Mouse (Mus musculus): ENCODE data around the gene Fam3b.

GRCm38 (mm10) chr16:97534876-97535461, 20.4 kb upstream of the Fam3b start:
- TF ChIP-seq POLR2A (IDR thresholded peaks at IDR 0.05; ENCODE audit: borderline replicate concordance, control insufficient read depth, low read depth, low read length) (no peak), CTCF (IDR thresholded peaks at IDR 0.05; ENCODE audit: control insufficient read depth, insufficient read depth, low read length) (no peak)
